Mouse (Mus musculus) frontal cortex, postnatal 10 days (tissue): Measurements from ENCODE around the gene Nrf1.

Experiments used
- DNase-seq, 2 experiments: peaks; one replicate each; pipeline ENCODE4 v3.0.0; 2022; ENCODE audit warnings: low spot score in 2 of 2, mixed read lengths in 1 of 2

Gene Nrf1

DNA sequence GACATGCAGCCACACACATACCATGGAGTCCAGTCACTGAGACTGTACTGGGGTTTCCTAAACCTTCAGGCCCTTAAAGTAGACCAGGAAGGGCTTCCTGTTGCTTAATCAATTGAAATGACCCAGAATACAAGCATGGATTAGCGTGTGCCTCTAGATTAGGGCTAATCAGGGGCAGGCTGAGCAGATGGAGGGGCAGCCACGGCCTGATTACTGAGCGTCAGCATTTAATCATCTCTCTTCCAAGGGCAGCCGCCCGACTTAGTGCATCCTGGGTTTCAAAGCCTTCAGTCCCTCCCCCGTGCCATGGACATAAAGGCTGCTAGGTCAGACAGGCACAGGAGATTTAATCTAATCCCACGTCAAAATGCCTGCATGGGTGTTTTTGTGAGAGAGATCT lies 99.3 kb downstream of the Nrf1 start:
- DNase-seq, result no peak

- no peak for DNase-seq
Observed at GRCm38 (mm10) chr6:30147753-30148152, 100.0 kb downstream of the Nrf1 start.

- no peak for DNase-seq
Observed at GRCm38 (mm10) chr6:30150471-30150870, 102.7 kb downstream of the Nrf1 start.

DNA sequence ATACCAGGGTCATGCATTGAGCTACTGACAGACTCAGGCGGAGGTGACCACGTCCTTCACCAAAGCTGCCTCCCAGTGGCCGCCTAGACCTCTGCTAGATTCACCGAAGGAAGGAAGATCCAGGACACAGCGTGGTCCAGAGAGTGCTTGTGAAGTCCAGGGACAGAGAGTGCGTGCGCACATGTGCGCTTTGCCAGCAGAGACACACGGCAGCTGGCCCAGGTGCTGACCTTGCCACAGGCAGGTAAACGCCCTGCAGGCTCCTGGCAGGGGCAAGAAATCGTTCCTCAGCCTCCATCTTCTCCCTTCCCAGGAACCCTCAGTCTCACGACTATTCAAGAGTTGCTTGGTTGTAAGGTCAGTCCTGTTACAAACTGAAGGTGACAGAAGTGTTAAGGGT lies 104.4 kb downstream of the Nrf1 start:
- no peak for DNase-seq

- no peak for DNase-seq
Observed at GRCm38 (mm10) chr6:30152649-30153048, 104.9 kb downstream of the Nrf1 start.

- DNase-seq, result no peak
Observed at GRCm38 (mm10) chr6:30153076-30153475, 105.3 kb downstream of the Nrf1 start.

DNA sequence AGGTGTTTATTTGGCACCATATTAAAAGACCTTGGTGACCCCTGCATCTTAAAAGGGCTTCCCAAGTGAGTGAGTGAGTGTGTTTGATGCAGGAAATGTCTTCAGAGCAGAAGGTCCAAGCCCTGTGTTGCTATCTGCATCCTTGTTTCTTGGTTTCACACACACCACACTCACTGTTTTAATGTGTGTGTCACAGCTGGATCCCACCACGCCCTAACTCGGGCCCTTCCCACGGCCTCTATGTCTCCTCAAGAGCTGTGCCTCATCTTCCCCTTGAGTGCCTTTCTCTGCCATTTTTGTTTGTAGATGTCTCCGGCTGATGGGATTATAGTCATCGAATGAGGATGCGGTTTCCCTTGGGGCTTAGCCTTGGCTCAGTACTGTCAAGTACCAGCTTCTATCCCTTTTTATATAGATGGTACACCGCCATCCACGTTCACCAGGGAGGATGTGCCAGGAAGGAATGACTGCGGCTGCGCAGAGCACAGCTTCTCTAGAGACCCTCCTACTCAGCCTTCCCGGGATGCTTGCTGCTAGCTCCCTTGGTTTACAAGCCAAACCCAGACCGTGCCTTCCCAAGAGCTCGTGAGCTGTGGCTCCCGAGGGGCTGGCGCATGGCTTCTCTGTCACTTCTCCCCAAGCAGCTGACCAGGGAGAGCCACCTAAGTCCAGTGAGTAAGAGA lies 106.1 kb downstream of the Nrf1 start:
- no peak for DNase-seq

DNA sequence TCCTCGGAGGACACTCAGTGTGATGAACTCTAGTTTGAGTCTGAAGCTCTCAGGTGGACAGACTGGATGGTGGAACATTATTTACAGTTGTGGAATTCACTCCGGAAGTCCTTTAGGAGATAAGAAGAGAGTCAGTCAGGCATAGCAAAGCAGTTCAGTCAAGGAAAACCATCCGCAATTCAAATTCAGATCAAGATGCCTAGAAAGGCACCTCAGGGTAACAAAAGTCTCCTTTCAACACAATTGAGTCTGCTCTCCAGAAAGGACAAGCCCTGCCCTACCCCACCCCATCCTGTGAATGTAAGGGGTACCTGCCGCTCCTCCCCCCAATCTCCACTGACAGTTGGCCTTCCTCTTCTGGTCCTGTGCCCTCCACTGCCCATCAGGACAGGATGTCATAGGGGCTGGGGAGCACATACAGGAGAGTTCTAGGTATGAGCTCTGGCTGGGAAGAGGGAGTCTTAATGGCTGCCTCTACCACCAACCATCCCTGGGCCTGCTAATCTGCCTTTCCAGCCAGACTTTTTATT lies 111.8 kb downstream of the Nrf1 start:
- DNase-seq, result no peak

DNA sequence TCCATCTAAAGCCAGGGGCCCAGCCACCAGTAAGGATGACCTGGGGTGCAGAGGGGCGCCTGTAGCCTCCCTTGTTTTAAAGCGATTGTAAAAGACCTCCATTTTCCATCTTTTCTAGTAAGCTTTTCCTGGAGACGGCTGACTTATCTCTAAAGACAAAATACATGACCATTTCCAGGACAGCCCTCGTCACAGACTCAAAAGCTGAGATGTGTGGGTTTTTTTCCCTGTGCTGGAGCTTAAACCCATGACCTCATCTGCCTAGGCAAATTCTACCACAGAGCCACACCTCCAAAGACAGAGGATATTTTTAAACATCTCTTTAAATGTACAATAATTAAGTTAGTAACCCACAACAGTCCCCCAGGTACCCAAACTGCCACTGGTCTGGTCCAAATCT lies 112.6 kb downstream of the Nrf1 start:
- DNase-seq, result no peak

- no peak for DNase-seq
Observed at GRCm38 (mm10) chr6:30161618-30162017, 113.8 kb downstream of the Nrf1 start.

- DNase-seq, result no peak
Observed at GRCm38 (mm10) chr6:30162091-30162490, 114.3 kb downstream of the Nrf1 start.

- no peak for DNase-seq
Observed at GRCm38 (mm10) chr6:30166349-30166748, 118.6 kb downstream of the Nrf1 start.

DNA sequence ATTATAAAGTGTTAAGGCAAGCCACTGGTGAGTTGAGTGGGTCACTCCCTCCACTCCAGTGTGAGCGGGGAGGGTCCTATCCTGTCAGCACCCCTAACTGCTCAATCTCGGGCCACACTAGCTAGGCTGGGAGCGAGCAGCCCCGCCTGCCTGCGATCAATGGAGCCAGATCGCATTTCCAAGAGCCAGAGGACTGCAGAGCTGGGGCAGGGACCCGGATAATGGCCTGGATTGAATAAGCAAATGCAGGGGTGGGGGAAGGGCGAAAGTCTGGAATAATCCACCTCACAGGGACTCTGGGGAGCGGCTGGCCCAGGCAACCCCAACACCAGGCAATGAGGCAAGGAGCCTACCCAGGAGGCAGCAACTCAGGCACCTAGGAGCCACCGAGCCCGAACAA lies 119.4 kb downstream of the Nrf1 start:
- DNase-seq, result no peak

DNA sequence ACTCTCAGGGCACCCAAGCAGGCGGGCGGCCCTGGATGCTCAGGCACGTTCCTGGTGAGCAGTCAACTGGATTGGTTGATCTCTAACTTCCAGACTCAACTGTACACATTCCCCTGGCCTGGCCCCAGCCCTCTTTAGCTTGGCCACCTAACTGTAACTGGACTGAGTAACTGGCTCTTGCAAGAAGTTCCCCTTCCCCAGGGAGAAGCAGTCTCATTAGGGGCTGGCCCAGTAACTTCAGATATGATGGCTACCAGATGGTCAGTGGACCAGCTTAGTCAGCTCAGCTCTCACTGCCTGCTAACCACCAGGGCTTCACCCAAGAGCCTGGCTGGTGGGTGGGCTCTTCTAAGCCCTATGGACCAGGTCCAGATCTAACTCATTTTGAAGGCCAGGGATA lies 120.5 kb downstream of the Nrf1 start:
- no peak for DNase-seq

GRCm38 (mm10) chr6:30169148-30169547 lies 121.4 kb downstream of the Nrf1 start:
- DNase-seq, result no peak

- no peak for DNase-seq
Observed at GRCm38 (mm10) chr6:30171226-30171625, 123.4 kb downstream of the Nrf1 start.

DNA sequence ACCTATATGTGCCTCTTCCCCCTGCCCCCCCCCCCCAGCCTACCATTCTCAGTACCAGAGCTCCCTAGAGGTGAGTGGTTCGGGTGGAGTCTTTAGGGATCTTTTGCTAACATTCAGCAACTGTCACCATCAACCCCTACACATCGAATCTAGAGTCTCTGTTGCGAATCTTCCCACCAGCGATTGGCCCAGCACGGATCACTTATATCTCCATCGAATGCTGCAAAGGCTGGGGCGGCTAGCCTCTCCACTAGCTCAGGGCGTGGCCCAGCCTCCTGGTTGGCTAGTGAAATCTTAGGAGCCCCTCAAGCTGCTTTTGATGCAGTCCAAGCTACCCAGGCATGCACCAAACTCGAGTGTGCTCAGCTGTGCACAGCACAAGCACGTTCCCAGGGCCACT lies 124.2 kb downstream of the Nrf1 start:
- DNase-seq, result no peak

DNA sequence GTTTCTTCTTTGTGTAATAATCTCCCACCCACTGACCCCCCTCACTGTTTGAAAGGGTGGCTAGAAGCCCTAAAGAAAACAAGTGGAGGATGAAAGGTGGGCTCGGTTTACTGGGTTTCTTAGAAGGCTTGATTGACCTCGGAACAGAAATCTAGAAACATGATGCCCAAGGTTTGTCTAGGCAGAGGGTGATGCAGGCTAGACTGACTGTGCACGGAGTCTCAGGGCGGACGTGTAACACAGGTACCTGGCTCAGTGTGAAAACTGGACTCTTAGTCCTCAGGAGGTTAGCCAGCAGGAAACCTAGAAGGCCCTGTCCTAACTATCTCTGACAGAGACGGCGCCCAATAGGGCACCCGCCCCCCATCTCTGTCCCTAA lies 124.6 kb downstream of the Nrf1 start:
- no peak for DNase-seq

DNA sequence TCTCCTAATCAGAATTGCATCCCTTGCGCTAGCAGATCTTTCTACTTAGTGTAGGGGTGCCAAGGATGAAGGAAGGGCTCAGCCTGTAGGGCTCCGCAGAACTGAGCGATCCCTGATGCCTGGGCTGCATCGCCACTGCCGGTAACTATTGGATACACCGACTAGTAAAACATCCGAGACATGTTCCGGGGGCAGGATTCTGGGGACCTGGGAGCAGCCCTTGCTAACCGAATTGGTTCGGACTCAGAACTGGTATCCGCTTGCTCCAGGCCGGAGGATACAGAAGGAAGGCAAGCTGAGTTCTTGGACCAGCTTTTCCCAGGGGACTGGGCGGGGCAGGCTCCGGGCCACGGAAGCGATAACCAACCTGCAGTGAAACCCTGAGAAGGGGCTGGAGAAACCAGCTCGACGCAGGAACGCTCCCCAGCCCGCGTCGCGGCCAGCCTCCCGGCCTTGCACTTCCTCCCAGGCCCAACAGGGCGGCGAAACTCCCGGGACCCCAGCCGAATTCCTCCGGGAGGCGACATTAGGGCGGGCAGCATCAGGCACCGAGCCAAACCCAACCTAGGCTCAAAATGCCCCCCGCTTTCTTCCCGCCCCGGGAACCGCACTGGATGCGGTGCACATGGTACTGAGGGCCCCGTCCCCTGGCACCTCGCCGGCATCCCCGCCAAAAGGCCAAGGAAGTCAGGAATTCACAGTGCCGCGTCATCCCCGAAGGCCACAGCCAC lies 125.2 kb downstream of the Nrf1 start:
- no peak for DNase-seq

DNA sequence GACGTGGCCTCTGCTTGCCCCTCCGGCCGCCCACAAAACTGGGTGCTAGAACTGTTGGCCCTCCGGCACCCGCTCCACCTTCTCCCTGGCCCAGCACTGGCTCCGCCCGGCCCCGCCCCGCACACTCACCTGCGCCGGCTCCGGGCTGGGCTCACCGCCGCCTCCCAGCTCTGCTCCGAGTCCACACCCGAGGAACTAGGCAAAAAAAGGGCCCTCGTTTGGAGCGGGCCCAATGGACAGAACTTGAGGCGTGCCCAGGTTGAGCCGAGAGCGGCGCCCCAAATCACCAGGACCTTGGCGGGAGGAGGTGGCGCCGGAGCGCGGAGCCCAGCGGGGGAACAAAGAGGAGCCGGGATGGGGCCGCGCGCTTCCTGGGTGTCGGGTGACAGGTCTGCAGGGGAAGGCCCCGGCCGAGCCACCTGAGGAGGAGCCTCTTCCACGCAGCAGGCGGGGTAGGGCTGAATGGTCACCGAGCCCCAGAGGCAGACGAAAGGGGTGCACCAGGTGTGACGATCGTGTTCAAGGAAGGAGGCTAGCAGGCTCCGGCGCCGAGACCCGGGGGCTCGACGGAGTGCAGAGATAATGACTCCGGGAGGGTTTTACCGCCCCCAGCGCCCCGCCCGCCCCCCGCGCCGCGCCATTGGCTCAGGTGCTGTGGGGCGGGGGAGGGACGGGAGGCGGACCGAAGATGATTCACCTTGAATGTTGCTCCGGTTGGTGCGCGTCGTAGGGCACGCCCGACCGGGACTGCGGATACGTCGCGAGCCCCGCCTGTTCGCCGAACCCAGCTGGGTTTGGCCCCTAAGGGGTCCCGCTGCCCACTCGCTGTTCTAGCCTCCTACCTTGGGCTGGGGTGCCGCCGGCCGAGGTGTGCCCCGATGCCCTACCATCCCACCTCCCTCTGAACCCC lies 126.0 kb downstream of the Nrf1 start:
- no peak for DNase-seq

GRCm38 (mm10) chr6:30174461-30175224 lies 126.9 kb downstream of the Nrf1 start:
- no peak for DNase-seq
